Mouse (Mus musculus) bone marrow, adult 2 months (tissue): ENCODE data around the gene Tex261.

Source experiments
- CTCF ChIP-seq: fragments of 200-500 bp; IDR thresholded peaks from 2 replicates; pipeline ENCODE4 v1.5.1; 2011; ENCODE audit warnings: low read length, control low read depth; ENCODE audit not compliant: control insufficient read depth, insufficient read depth
- POLR2A ChIP-seq: fragments of 200-500 bp; IDR thresholded peaks from 2 replicates; pipeline ENCODE4 v1.6.1; 2011; ENCODE audit warnings: low read depth, mild to moderate bottlenecking, control low read depth, low read length, borderline replicate concordance; ENCODE audit not compliant: control insufficient read depth

DNA sequence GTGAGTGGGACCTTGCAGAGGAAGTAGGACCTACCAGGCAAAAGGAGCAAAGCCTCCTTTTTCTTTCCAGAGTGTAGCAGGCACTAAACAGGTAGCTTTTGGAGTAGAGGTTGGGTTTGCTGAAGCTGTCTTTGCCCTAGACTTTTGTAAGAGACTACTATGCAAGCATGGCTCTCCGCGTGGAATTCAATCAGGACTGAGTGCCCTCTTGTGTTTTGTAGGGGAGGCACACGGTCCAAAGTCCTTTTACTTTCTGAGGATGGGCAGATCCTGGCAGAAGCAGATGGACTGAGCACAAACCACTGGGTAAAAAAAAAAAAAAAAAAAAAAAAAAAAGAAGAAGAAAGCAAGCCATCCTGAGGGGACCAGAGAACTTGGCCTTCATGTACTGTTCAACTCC lies 21.1 kb upstream of the Tex261 start:
- TF ChIP-seq CTCF (no peak), POLR2A (no peak)
